Mouse (Mus musculus): Measurements from ENCODE around the gene Cog5. TPM values are rescaled to one million over a fixed set of nuclear protein-coding genes. Genes with fewer than 3 reads are reported as not detected.

The Cog5 gene
- polyA plus RNA-seq, 1 experiment from 2014 or later: 32.2 TPM

DNA sequence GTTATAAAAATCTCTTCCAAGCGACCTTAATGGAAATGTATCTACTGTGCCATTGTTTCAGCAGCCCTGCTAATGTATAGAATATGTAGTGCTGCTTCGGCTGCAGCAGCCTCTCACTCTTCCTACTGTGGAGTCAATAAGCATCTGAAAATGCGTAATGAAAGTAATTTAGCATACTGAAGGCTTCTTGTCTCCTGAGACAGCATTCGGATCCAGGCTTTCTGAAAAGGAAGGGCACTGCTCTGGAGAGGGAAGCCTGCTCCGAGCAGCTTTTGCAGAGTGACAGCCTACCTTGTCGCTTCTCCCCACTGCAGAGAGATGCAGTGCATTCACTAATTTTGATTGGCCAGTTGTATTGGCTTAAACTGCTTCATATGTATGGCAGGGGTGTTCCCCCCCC is 58.9 kb downstream of the Cog5 start, which contains the start of gene Gpr22:
Gpr22 (minus strand) TSS at position 348 of the 400 bp plus-strand sequence.
- peak within 1 kb of the TSS; percentile 46 for H3K4me3 ChIP-seq
- peak within 1 kb of the TSS; percentile 72 for H3K9ac ChIP-seq
- H3K4me2 ChIP-seq: peak within 1 kb of the TSS; percentile 60
- H3K27me3 ChIP-seq: no peaks in the 10 kb centered on the region
- H3K36me3 ChIP-seq: 0 out of 2 replicates have a peak, but pooled peaks cover 3% of the 10 kb centered on the region
- peak; percentile 95 for ATAC-seq (ENCODE audit: low FRiP score)
- no peaks in the 10 kb centered on the region for H3K9me3 ChIP-seq
- WGBS: 11% methylated on average over 6 of the region's 6 CpGs
- H3K4me1 ChIP-seq (replicated peaks): peaks cover 15% of the 10 kb centered on the region
- peak within 1 kb of the TSS; percentile 84 for H3K27ac ChIP-seq

DNA sequence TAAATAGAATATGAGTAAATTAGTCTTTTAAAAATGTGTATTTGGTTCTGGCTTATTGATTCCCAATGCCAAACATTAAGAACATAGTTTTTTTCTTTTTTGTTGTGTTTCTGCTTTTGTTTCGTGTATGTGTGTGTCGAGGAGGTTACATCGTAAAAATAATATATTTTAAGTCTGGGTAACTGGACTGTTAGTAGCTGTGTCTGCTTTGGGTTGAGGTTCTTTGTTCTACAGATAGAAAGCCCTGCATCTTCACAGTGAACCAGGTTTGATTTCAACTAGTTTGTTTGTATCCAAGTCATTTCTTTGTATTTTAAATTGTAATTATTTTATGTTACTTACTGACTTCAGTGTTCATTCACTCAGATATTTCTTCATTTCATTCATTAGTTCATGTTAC is 59.4 kb downstream of the Cog5 start:
- peaks cover 12% of the 10 kb centered on the region for H3K4me1 ChIP-seq (replicated peaks)
- 66% methylated on average over 3 of the region's 3 CpGs for WGBS
- no peak overlapping the region for H3K9ac ChIP-seq
- no peaks in the 10 kb centered on the region for H3K9me3 ChIP-seq
- ATAC-seq (ENCODE audit: low FRiP score): peak; percentile 44; the same call in 1 of the 2 replicates
- H3K4me2 ChIP-seq: peak overlapping the region; percentile 47
- H3K4me3 ChIP-seq: peak overlapping the region; percentile 46
- H3K27me3 ChIP-seq: no peaks in the 10 kb centered on the region
- H3K27ac ChIP-seq: peak overlapping the region; percentile 84
- 0 out of 2 replicates have a peak, but pooled peaks cover 2% of the 10 kb centered on the region for H3K36me3 ChIP-seq

DNA sequence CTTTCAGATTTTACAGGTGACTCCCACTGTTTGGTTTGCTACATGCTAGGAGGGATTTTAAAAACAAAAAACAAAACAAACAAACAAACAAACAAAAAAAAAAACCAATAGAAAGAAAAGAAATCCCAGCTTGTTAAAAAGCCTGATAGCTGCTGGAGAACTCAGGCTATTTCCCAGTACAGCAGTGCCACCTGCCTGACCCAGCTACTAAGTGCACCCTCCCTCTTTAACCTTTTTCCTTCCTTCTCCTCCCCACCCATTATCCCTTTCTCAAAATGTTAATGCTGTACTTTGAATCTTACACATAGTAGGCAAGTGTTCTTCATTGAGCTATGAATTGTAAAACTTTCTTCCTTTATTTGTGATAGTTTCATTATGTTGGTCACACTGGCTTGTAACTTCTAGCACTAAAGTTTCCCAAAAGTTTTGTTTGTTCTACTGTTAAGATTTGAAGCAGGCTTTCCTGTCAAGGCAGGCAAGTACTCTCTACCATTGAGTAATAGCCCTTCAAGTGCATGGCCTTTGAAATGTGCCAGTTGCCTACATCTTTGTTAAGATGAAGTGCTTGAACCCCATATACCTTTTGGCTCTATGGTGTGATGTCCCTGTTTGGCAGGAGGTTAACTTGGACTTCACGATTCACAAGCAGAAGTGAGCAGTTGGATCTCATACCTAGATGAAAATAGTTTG is 65.1 kb downstream of the Cog5 start:
- Histone ChIP-seq H3K27ac (no peak overlapping the region), H3K9ac (no peak overlapping the region), H3K4me1 (replicated peaks) (peaks cover 3% of the 10 kb centered on the region; the same call in 1 of the 2 replicates), H3K36me3 (no peaks in the 10 kb centered on the region), H3K4me3 (no peak overlapping the region), H3K4me2 (no peak overlapping the region), H3K9me3 (no peaks in the 10 kb centered on the region), H3K27me3 (no peaks in the 10 kb centered on the region)
- no peak for ATAC-seq (ENCODE audit: low FRiP score)
- WGBS: 92% methylated on average over 1 of the region's 1 CpGs

DNA sequence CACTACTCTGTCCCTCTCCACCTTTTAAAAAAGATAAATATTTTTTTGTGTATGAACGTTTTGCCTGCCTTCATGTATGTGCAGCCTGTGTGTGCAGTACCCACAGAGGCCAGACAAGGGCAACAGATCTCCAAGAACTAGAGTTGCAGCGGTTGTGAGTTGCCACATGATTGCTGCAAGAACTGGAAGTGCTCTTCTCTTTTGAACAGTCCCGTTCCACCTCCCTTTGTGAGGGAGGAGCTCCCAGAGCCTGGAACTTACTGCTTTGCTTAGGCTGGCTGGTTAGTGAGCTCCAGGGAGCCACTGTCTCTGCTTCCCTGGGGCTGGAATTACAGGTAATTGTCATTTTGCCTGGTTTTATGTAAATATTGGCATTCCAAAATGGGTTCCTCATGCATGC is 69.9 kb downstream of the Cog5 start:
- H3K27me3 ChIP-seq: no peaks in the 10 kb centered on the region
- H3K4me1 ChIP-seq (replicated peaks): peaks cover 3% of the 10 kb centered on the region; the same call in 1 of the 2 replicates
- H3K9me3 ChIP-seq: no peaks in the 10 kb centered on the region
- H3K4me3 ChIP-seq: no peak overlapping the region
- no peak overlapping the region for H3K9ac ChIP-seq
- no peak for ATAC-seq (ENCODE audit: low FRiP score)
- no peak overlapping the region for H3K4me2 ChIP-seq
- no peaks in the 10 kb centered on the region for H3K36me3 ChIP-seq
- no peak overlapping the region for H3K27ac ChIP-seq
- WGBS: 85% methylated on average over 3 of the region's 3 CpGs

DNA sequence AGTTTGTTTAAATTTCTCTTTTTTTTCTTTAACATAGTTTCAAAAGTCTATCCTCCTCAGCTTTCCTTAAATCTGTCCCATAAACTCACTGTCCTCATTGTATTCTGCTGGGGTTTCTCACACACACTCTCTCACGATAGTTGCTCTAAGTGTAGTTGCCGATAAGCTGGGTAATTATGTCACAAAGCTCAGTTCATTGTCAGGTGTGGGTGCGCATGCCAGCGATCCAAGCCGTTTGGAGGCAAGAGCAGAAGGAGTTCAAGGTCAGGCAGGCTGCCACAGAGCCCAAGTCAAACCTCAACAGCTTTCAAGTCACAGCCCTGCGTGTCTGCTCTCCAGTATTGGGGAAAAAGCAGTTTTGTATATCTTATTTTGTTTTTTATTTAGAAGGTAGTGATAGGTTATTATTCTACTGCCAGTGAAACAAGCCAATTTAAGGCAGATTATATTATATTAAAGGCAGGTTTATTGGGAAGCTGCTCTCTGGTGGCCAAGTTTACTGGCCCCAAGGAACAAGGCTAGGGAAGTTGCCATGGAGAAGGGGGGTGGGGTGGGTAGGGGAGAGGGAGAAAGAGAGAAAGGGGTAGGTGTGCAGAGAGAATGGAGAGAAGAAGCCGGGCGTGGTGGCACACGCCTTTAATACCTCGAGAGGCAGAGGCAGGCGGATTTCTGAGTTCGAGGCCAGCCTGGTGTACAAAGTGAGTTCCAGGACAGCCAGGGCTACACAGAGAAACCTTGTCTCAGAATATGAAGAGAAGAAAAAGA is 71.0 kb downstream of the Cog5 start:
- Histone ChIP-seq H3K9me3 (no peaks in the 10 kb centered on the region), H3K27me3 (no peaks in the 10 kb centered on the region), H3K4me3 (no peak overlapping the region), H3K27ac (no peak overlapping the region), H3K4me2 (no peak overlapping the region), H3K4me1 (replicated peaks) (peaks cover 3% of the 10 kb centered on the region; the same call in 1 of the 2 replicates), H3K36me3 (no peaks in the 10 kb centered on the region), H3K9ac (no peak overlapping the region)
- 88% methylated on average over 12 of the region's 12 CpGs for WGBS
- ATAC-seq (ENCODE audit: low FRiP score): no peak

DNA sequence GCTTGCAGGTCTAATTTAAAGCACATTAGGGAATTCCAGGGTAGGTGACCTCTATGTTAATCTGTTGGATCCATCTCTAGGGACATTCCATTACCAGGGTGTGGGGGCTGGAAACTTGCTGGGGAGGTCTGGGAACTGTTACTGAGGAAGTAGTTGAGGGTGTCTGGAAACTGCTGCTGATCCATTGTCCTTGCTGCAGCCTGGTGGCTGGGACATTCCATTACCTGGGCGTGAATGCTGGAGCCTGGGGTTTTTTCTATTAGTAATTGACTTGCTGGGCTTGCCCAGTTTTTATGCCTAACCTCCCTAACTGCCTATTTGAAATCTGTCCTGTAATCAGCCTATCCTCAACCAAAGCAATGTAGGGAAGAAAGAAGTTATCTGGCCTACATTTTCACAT is 72.0 kb downstream of the Cog5 start:
- Histone ChIP-seq H3K4me2 (no peak overlapping the region), H3K36me3 (no peaks in the 10 kb centered on the region), H3K27me3 (no peaks in the 10 kb centered on the region), H3K9me3 (no peaks in the 10 kb centered on the region), H3K27ac (no peak overlapping the region), H3K4me3 (no peak overlapping the region), H3K9ac (no peak overlapping the region), H3K4me1 (replicated peaks) (no peaks in the 10 kb centered on the region)
- WGBS: 62% methylated on average over 1 of the region's 1 CpGs
- ATAC-seq (ENCODE audit: low FRiP score): no peak

DNA sequence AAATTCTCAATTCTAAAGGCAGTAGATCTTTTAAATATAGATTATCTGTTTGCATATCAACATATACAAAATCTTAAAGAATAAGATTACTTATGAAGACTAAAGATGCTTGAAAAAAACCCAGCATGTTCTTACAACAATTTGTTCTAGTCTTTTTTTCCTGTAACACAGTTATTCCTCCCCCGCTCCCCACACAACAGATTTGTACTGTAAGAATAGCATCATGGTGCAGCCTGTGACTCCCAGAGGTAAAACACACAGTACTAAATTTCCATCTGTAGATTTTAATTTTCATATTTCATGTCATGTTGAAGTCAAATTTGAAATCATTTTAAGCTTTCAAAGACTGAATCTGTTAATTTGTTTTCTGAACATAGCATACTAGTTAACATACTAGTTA is 75.5 kb downstream of the Cog5 start:
- ATAC-seq (ENCODE audit: low FRiP score): no peak
- H3K9me3 ChIP-seq: no peaks in the 10 kb centered on the region
- WGBS: 89% methylated on average over 1 of the region's 1 CpGs
- H3K4me3 ChIP-seq: no peak overlapping the region
- no peaks in the 10 kb centered on the region for H3K4me1 ChIP-seq (replicated peaks)
- no peaks in the 10 kb centered on the region for H3K36me3 ChIP-seq
- no peak overlapping the region for H3K9ac ChIP-seq
- H3K4me2 ChIP-seq: no peak overlapping the region
- H3K27me3 ChIP-seq: no peaks in the 10 kb centered on the region
- no peak overlapping the region for H3K27ac ChIP-seq

DNA sequence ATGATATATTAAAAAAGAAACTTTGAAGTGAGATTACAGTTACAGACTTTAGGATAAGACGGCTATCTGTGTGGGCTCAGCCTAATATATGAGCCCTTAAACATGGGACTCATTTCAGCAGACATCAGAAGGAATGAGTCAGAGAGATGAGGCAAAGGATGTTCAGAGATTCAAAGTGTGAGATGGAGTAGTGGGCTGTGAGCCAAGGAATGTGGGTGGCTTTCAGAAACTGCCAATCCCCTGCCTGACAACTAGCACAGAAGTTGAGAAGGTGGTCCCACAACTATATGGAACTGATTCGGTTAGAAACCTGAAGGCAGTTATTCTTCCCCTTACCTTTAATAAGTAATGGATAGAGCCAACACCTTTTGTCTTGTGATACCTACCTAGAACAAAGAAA is 79.9 kb downstream of the Cog5 start:
- H3K9me3 ChIP-seq: no peaks in the 10 kb centered on the region
- no peak overlapping the region for H3K4me3 ChIP-seq
- H3K4me2 ChIP-seq: no peak overlapping the region
- no peak overlapping the region for H3K9ac ChIP-seq
- no peaks in the 10 kb centered on the region for H3K36me3 ChIP-seq
- ATAC-seq (ENCODE audit: low FRiP score): no peak
- no peak overlapping the region for H3K27ac ChIP-seq
- no peaks in the 10 kb centered on the region for H3K4me1 ChIP-seq (replicated peaks)
- 96% methylated on average over 2 of the region's 2 CpGs for WGBS
- H3K27me3 ChIP-seq: no peaks in the 10 kb centered on the region

DNA sequence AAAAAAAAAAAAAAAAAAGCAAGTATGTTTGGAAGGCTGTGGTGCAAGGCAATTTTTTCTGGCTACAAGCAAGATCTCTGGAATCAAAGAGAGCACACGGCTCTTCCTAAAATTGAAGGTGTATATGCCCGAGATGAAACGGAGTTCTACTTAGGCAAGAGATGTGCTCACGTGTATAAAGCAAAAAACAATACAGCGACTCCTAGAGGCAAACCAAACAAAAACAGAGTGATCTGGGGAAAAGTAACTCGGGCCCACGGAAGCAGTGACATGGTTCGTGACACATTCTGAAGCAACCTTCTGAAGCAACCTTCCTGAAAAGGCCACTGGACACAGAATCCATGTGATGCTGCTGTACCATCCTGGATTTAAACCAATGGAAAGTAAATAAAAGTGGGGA is 92.6 kb downstream of the Cog5 start:
- Histone ChIP-seq H3K9ac (no peak overlapping the region), H3K27ac (no peak overlapping the region), H3K9me3 (0 out of 2 replicates have a peak, but pooled peaks cover 3% of the 10 kb centered on the region), H3K4me1 (replicated peaks) (no peaks in the 10 kb centered on the region), H3K36me3 (peaks cover 7% of the 10 kb centered on the region; the same call in 1 of the 2 replicates), H3K27me3 (no peaks in the 10 kb centered on the region), H3K4me3 (no peak overlapping the region), H3K4me2 (no peak overlapping the region)
- ATAC-seq (ENCODE audit: low FRiP score): no peak
- WGBS: 89% methylated on average over 8 of the region's 8 CpGs

DNA sequence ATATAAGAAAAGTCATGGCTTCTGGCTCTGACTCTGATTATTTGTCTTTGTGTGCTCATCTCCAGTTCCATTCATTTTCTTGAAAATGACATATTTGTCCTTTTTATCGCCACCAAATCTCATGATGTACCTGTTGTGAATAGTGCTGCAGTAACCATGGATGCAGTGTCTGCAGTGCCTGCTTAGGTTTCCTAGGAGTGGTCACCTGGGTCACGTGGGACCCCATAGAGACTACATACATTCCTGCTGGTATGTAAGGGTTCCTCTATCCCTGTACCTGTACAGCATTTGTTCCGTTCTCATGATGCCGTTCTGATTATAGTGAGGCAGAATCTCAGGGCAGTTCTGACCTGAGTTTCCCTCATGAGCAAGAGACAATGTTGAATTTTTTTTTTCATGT is 95.2 kb downstream of the Cog5 start:
- H3K36me3 ChIP-seq: peaks cover 7% of the 10 kb centered on the region; the same call in 1 of the 2 replicates
- WGBS: 92% methylated on average over 4 of the region's 4 CpGs
- ATAC-seq (ENCODE audit: low FRiP score): no peak

DNA sequence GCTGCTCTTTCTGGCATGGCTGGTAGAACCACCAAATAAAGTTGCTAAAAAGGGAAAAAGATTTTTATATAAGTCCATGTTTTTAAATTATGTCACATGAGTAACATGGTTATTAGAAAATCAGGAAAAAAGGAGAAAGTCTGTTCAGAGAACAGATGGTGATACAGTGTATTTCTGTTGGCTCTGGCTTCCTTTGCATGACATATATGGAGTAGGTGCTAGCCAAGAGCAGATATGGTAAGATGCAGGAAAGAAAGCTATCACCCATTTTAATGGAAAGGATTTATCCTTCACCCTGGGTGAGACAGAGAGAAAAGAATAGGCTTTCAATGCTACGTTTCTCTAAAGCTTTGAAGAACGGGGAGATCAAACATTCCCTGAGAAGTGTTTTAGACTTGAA is 99.8 kb downstream of the Cog5 start:
- 70% methylated on average over 2 of the region's 2 CpGs for WGBS
- H3K9me3 ChIP-seq: no peaks in the 10 kb centered on the region
- no peaks in the 10 kb centered on the region for H3K4me1 ChIP-seq (replicated peaks)
- no peak overlapping the region for H3K27ac ChIP-seq
- H3K4me3 ChIP-seq: no peak overlapping the region
- H3K36me3 ChIP-seq: no peaks in the 10 kb centered on the region
- no peak overlapping the region for H3K4me2 ChIP-seq
- H3K9ac ChIP-seq: no peak overlapping the region
- H3K27me3 ChIP-seq: no peaks in the 10 kb centered on the region
- ATAC-seq (ENCODE audit: low FRiP score): no peak

More for the DNA sequence above, 95.2 kb downstream of the Cog5 start:
- no peak overlapping the region for H3K4me2 ChIP-seq
- H3K4me3 ChIP-seq: no peak overlapping the region
- no peaks in the 10 kb centered on the region for H3K4me1 ChIP-seq (replicated peaks)
- no peaks in the 10 kb centered on the region for H3K27me3 ChIP-seq
- no peak overlapping the region for H3K9ac ChIP-seq
- no peaks in the 10 kb centered on the region for H3K9me3 ChIP-seq
- H3K27ac ChIP-seq: no peak overlapping the region

DNA sequence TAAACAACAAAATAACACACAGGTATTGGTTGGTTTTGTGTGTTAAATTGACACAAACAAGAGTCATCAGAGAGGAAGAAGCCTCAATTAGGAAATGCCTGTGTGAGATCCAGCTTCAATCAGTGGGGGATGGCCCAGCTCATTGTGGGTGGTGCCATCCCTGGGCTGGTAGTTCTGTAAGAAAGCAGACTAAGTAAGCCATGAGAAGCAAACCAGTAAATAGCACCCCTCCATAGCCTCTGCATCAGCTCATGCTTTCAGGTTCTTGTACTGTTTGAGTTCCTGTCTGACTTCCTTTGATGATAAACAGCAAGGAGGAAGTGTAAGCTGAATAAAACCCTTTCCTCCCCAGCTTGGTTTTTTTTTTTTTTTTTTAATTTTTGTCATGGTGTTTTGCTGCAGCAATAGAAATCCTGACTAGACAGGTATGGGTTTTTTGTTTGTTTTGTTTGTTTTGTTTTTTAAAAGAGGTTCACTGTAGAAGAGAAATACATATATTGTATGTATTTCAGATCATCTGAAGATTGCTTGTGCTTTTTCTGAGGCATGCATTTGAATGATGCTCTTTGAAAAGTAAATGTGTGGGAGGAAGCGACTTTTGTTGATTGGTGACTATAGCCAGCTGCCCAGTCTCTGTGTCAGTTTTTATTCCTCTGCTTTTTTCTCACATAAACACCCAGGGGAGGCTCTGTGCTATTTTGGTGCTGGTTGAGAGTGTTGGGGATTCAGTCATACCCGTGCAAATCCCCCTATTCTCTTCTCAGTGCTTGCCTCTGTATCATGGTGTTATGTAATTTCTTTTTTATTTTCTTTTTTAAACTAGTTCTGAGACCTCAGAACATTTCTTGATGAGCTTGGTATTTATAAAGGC is 101.5 kb downstream of the Cog5 start:
- ATAC-seq (ENCODE audit: low FRiP score): no peak
- Histone ChIP-seq H3K9me3 (no peaks in the 10 kb centered on the region), H3K27ac (no peak overlapping the region), H3K36me3 (no peaks in the 10 kb centered on the region), H3K27me3 (no peaks in the 10 kb centered on the region), H3K4me3 (no peak overlapping the region), H3K9ac (no peak overlapping the region), H3K4me2 (no peak overlapping the region), H3K4me1 (replicated peaks) (no peaks in the 10 kb centered on the region)
- 46% methylated on average over 2 of the region's 2 CpGs for WGBS

Measured in hindbrain, embryonic 13.5 days (tissue).